Mouse (Mus musculus): ENCODE measurements around the gene Mettl7a2. TPM values are rescaled to one million over a fixed set of nuclear protein-coding genes. Genes with fewer than 3 reads are reported as not detected.
"Not testable (repeated sequence)": the region's sequence is repeated elsewhere in the genome, so short reads cannot be mapped to it uniquely, and the experiment has no call there.

The Mettl7a2 gene
- total and polyA plus RNA-seq, 3 experiments, result not detected

GRCm38 (mm10) chr15:100375066-100375465 is 22.1 kb downstream of the Mettl7a2 start:
- Histone ChIP-seq H3K9me3 (replicated peaks; ENCODE audit: insufficient read depth, low read length) (no peaks in the 10 kb centered on the region), H3K4me1 (ENCODE audit: control insufficient read depth in 1 of 2, insufficient read depth in 2 of 2, low read length in 2 of 2) (peaks cover 2 to 9% of the 10 kb centered on the region in 2 experiments; a peak in 3 of 4 replicates), H3K4me3 (ENCODE audit: control insufficient read depth in 1 of 2, insufficient read depth in 1 of 2, low read depth in 2 of 2, low read length in 2 of 2) (no peak overlapping the region), H3K9ac (ENCODE audit: control insufficient read depth, low read depth, low read length, poor library complexity, severe bottlenecking) (no peak overlapping the region), H3K79me2 (ENCODE audit: control insufficient read depth, insufficient read depth, low read length, poor library complexity) (no peaks in the 10 kb centered on the region), H3K27ac (ENCODE audit: control insufficient read depth, low read depth, low read length) (no peak overlapping the region), H3K27me3 (ENCODE audit: control insufficient read depth in 1 of 2, insufficient read depth in 2 of 2, low read length in 2 of 2) (peaks cover 2 to 3% of the 10 kb centered on the region in 2 experiments; a peak in 3 of 4 replicates), H3K36me3 (ENCODE audit: control insufficient read depth in 1 of 2, insufficient read depth in 2 of 2, low read length in 2 of 2) (peaks cover 0 to 3% of the 10 kb centered on the region in 2 experiments; a peak in 2 of 4 replicates)
- TF ChIP-seq GATA1 (IDR thresholded peaks at IDR 0.05; ENCODE audit: low read depth, low read length) (0 out of 2 replicates have a peak, but pooled peaks have one; percentile 22), RAD21 (IDR thresholded peaks at IDR 0.05; ENCODE audit: low read depth, low read length) (peak; percentile 89), EP300 (IDR thresholded peaks at IDR 0.05; ENCODE audit: low read depth in 1 of 2, low read length in 2 of 2) (no peak), SMC3 (IDR thresholded peaks at IDR 0.05; ENCODE audit: low read depth, low read length) (peak; percentile 93), KAT2A (conservative IDR thresholded peaks at IDR 0.05; ENCODE audit: low read depth, low read length) (no peak), ZC3H11A (IDR thresholded peaks at IDR 0.05; ENCODE audit: low read depth, low read length) (peak; percentile 88), TAL1 (IDR thresholded peaks at IDR 0.05; ENCODE audit: low read length) (no peak), CTCF (IDR thresholded peaks at IDR 0.05 in 2 of 3, conservative IDR thresholded peaks at IDR 0.05 in 1 of 3; ENCODE audit: control insufficient read depth in 1 of 3, insufficient read depth in 1 of 3, low read depth in 2 of 3, low read length in 3 of 3, poor library complexity in 1 of 3, severe bottlenecking in 1 of 3) (peak; percentile 79 to 96 (median 83)), JUND (IDR thresholded peaks at IDR 0.05; ENCODE audit: low read depth, low read length) (no peak)
- DNase-seq (ENCODE audit: low read depth, low spot score), result peak; percentile 86

- not testable (repeated sequence) for H3K36me3 ChIP-seq (ENCODE audit: control insufficient read depth in 1 of 2, insufficient read depth in 2 of 2, low read length in 2 of 2); H3K4me1 ChIP-seq (ENCODE audit: control insufficient read depth in 1 of 2, insufficient read depth in 2 of 2, low read length in 2 of 2); H3K4me3 ChIP-seq (ENCODE audit: control insufficient read depth in 1 of 2, insufficient read depth in 1 of 2, low read depth in 2 of 2, low read length in 2 of 2); DNase-seq (ENCODE audit: low read depth, low spot score); H3K27ac ChIP-seq (ENCODE audit: control insufficient read depth, low read depth, low read length); H3K9me3 ChIP-seq (replicated peaks; ENCODE audit: insufficient read depth, low read length); H3K27me3 ChIP-seq (ENCODE audit: control insufficient read depth in 1 of 2, insufficient read depth in 2 of 2, low read length in 2 of 2); H3K9ac ChIP-seq (ENCODE audit: control insufficient read depth, low read depth, low read length, poor library complexity, severe bottlenecking); H3K79me2 ChIP-seq (ENCODE audit: control insufficient read depth, insufficient read depth, low read length, poor library complexity)
- TF ChIP-seq CTCF (IDR thresholded peaks at IDR 0.05 in 2 of 3, conservative IDR thresholded peaks at IDR 0.05 in 1 of 3; ENCODE audit: control insufficient read depth in 1 of 3, insufficient read depth in 1 of 3, low read depth in 2 of 3, low read length in 3 of 3, poor library complexity in 1 of 3, severe bottlenecking in 1 of 3) (peak in 2 of 3 experiments; percentile 15 to 25; a peak in 2 of 6 replicates), SMC3 (IDR thresholded peaks at IDR 0.05; ENCODE audit: low read depth, low read length) (0 out of 2 replicates have a peak, but pooled peaks have one; percentile 4)
Observed at GRCm38 (mm10) chr15:100377847-100378505, 25.0 kb downstream of the Mettl7a2 start.

GRCm38 (mm10) chr15:100379658-100380057 is 26.7 kb downstream of the Mettl7a2 start:
- peaks cover 0 to 3% of the 10 kb centered on the region in 2 experiments; a peak in 2 of 4 replicates for H3K36me3 ChIP-seq (ENCODE audit: control insufficient read depth in 1 of 2, insufficient read depth in 2 of 2, low read length in 2 of 2)
- H3K27ac ChIP-seq (ENCODE audit: control insufficient read depth, low read depth, low read length), result no peak overlapping the region
- no peak overlapping the region for H3K9ac ChIP-seq (ENCODE audit: control insufficient read depth, low read depth, low read length, poor library complexity, severe bottlenecking)
- H3K4me3 ChIP-seq (ENCODE audit: control insufficient read depth in 1 of 2, insufficient read depth in 1 of 2, low read depth in 2 of 2, low read length in 2 of 2), result no peak overlapping the region
- no peaks in the 10 kb centered on the region for H3K27me3 ChIP-seq (ENCODE audit: control insufficient read depth in 1 of 2, insufficient read depth in 2 of 2, low read length in 2 of 2)
- H3K4me1 ChIP-seq (ENCODE audit: control insufficient read depth in 1 of 2, insufficient read depth in 2 of 2, low read length in 2 of 2), result peaks cover 2 to 9% of the 10 kb centered on the region in 2 experiments; a peak in 3 of 4 replicates
- H3K79me2 ChIP-seq (ENCODE audit: control insufficient read depth, insufficient read depth, low read length, poor library complexity), result no peaks in the 10 kb centered on the region
- no peaks in the 10 kb centered on the region for H3K9me3 ChIP-seq (replicated peaks; ENCODE audit: insufficient read depth, low read length)
- TF ChIP-seq TBP (IDR thresholded peaks at IDR 0.05; ENCODE audit: low read depth, low read length) (no peak), MXI1 (IDR thresholded peaks at IDR 0.05; ENCODE audit: low read depth, low read length) (no peak), TCF12 (IDR thresholded peaks at IDR 0.05; ENCODE audit: low read depth, low read length) (no peak), GABPA (IDR thresholded peaks at IDR 0.05; ENCODE audit: low read depth, low read length) (no peak), POLR2A (IDR thresholded peaks at IDR 0.05; ENCODE audit: control insufficient read depth in 1 of 2, insufficient read depth in 1 of 2, low read depth in 1 of 2, low read length in 2 of 2, poor library complexity in 1 of 2) (no peak), MAX (IDR thresholded peaks at IDR 0.05; ENCODE audit: low read length) (no peak), ZMIZ1 (IDR thresholded peaks at IDR 0.05; ENCODE audit: low read depth, low read length) (no peak), RCOR1 (IDR thresholded peaks at IDR 0.05; ENCODE audit: low read depth, low read length) (no peak), CHD2 (IDR thresholded peaks at IDR 0.05; ENCODE audit: low read length) (no peak), BHLHE40 (IDR thresholded peaks at IDR 0.05; ENCODE audit: borderline replicate concordance, low read depth, low read length) (no peak), ELF1 (IDR thresholded peaks at IDR 0.05; ENCODE audit: low read depth, low read length) (no peak), CTCF (IDR thresholded peaks at IDR 0.05 in 2 of 3, conservative IDR thresholded peaks at IDR 0.05 in 1 of 3; ENCODE audit: control insufficient read depth in 1 of 3, insufficient read depth in 1 of 3, low read depth in 2 of 3, low read length in 3 of 3, poor library complexity in 1 of 3, severe bottlenecking in 1 of 3) (no peak), NELFE (IDR thresholded peaks at IDR 0.05; ENCODE audit: low read depth, low read length) (no peak)
- no peak for DNase-seq (ENCODE audit: low read depth, low spot score)
